Mouse (Mus musculus) lung, postnatal 0 days (tissue): ENCODE data around the gene Pkn1. TPM values are rescaled to one million over a fixed set of nuclear protein-coding genes. Genes with fewer than 3 reads are reported as not detected.
A peak's percentile ranks its signal among the peaks of the same experiment; 100 is the strongest.

Experiments used
- ATAC-seq: fragments of 200-750 bp; cut with Nextera tagmentation; 2 replicates; pipeline ENCODE4 v1.8.0; 2017; ENCODE audit warnings: moderate library complexity
- DNase-seq: peaks from one replicate; pipeline ENCODE4 v3.0.0-alpha.2; 2016; ENCODE audit warnings: low spot score
- H3K27ac ChIP-seq: fragments of 300-500 bp; sonication (generic); 2 replicates; pipeline ENCODE4 v1.5.1; 2014; ENCODE audit warnings: antibody characterized with exemption, mild to moderate bottlenecking, low read length, mixed read lengths
- H3K27me3 ChIP-seq: fragments of 300-500 bp; sonication (generic); replicated peaks from 2 replicates; pipeline ENCODE4 v1.6.1; 2014; ENCODE audit warnings: low read length, mixed read lengths; ENCODE audit not compliant: insufficient read depth
- H3K36me3 ChIP-seq: fragments of 300-500 bp; sonication (generic); 2 replicates; pipeline ENCODE4 v1.6.1; 2014; ENCODE audit warnings: low read length, mixed read lengths; ENCODE audit not compliant: insufficient read depth
- H3K4me1 ChIP-seq: fragments of 300-500 bp; sonication (generic); 2 replicates; pipeline ENCODE4 v1.6.1; 2014; ENCODE audit warnings: antibody characterized with exemption, low read depth, low read length, mixed read lengths; ENCODE audit not compliant: insufficient read depth
- H3K4me2 ChIP-seq: fragments of 300-500 bp; sonication (generic); replicated peaks from 2 replicates; pipeline ENCODE4 v1.6.1; 2014; ENCODE audit warnings: low read depth, mild to moderate bottlenecking, low read length, moderate library complexity, mixed read lengths
- H3K4me3 ChIP-seq: fragments of 300-500 bp; sonication (generic); 2 replicates; pipeline ENCODE4 v1.5.1; 2014; ENCODE audit warnings: low read depth, low read length
- H3K9ac ChIP-seq: fragments of 300-500 bp; sonication (generic); replicated peaks from 2 replicates; pipeline ENCODE4 v1.6.1; 2014; ENCODE audit warnings: low read depth, mild to moderate bottlenecking
- H3K9me3 ChIP-seq: fragments of 300-500 bp; sonication (generic); 2 replicates; pipeline ENCODE4 v1.6.1; 2016; ENCODE audit warnings: low read length, mixed read lengths
- CTCF ChIP-seq: IDR thresholded peaks from 2 replicates; pipeline ENCODE4 v1.5.1; 2016; ENCODE audit warnings: antibody characterized with exemption, mild to moderate bottlenecking
- EP300 ChIP-seq: IDR thresholded peaks from 2 replicates; pipeline ENCODE4 v1.6.1; 2016; ENCODE audit warnings: antibody characterized with exemption, mild to moderate bottlenecking, control low read depth
- WGBS: fragments of 180-500 bp; shearing (Covaris S2); extraction: QIAGEN DNeasy Blood & Tissue Kit; methylation state at CpG from one replicate; pipeline ENCODE4 v1.1.7; 2014; 5-methylcytosine and 5-hydroxymethylcytosine counted together
- polyA plus RNA-seq: library from polyadenylated mRNA; unstranded; fragments of >200 nt; fragmentation: Nextera tagmentation; extraction: Ambion mirVana; gene quantifications from 2 replicates; pipeline ENCODE4 v1.2.1, GENCODE M21; 2015

Pkn1 gene
- polyA plus RNA-seq, 1 experiment from 2014 or later, result 32.2 TPM

- H3K9me3 ChIP-seq, result no peaks in the 10 kb centered on the region
- H3K27ac ChIP-seq, result no peak overlapping the region
- TF ChIP-seq EP300 (no peak), CTCF (no peak)
- ATAC-seq, result no peak
- no peaks in the 10 kb centered on the region for H3K4me1 ChIP-seq
- WGBS, result 84% methylated on average over 2 of the region's 2 CpGs
- no peak overlapping the region for H3K9ac ChIP-seq
- H3K27me3 ChIP-seq, result no peaks in the 10 kb centered on the region
- H3K4me3 ChIP-seq, result no peak overlapping the region
- no peak overlapping the region for H3K4me2 ChIP-seq
- DNase-seq, result no peak
- H3K36me3 ChIP-seq, result peaks cover 43% of the 10 kb centered on the region
Measured at GRCm38 (mm10) chr8:83719048-83719447, 20.1 kb upstream of the Pkn1 start.

- no peaks in the 10 kb centered on the region for H3K9me3 ChIP-seq
- WGBS, result 39% methylated on average over 2 of the region's 2 CpGs
- no peaks in the 10 kb centered on the region for H3K4me1 ChIP-seq
- no peak overlapping the region for H3K4me2 ChIP-seq
- peaks cover 19% of the 10 kb centered on the region for H3K36me3 ChIP-seq
- DNase-seq, result peak; percentile 60
- 0 out of 2 replicates have a peak overlapping the region, but pooled peaks have one; percentile 8 for H3K9ac ChIP-seq
- H3K27ac ChIP-seq, result peak overlapping the region; percentile 35
- no peak for TF ChIP-seq EP300
- no peak for TF ChIP-seq CTCF
- no peak for ATAC-seq
- 0 out of 2 replicates have a peak overlapping the region, but pooled peaks have one; percentile 58 for H3K4me3 ChIP-seq
- no peaks in the 10 kb centered on the region for H3K27me3 ChIP-seq
Measured at GRCm38 (mm10) chr8:83716563-83716962, 17.6 kb upstream of the Pkn1 start.

DNA sequence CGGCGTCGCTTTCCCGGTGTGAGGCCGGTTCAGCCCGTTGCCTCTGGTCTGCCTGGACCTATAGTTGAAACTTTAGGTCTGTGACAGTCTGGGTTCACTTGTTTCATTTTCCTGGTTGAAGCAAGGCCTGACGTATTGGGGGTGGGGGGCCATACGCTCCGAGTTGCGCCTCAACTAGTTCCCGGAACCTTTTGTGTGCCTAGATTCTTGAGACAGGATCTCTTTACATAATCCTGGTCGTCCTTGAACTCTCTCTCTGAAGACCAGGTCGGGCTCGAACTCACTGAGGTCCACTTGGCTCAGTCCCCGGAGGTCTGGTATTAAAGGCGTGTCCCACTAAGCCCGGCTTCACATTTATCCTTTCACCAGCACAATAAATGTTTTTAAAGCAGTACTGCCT lies 16.8 kb upstream of the Pkn1 start:
- TF ChIP-seq EP300 (no peak), CTCF (no peak)
- Histone ChIP-seq H3K9me3 (no peaks in the 10 kb centered on the region), H3K4me3 (peak overlapping the region; percentile 58), H3K4me2 (peak overlapping the region; percentile 81), H3K27me3 (no peaks in the 10 kb centered on the region), H3K27ac (peak overlapping the region; percentile 75), H3K36me3 (peaks cover 11% of the 10 kb centered on the region), H3K4me1 (no peaks in the 10 kb centered on the region), H3K9ac (peak overlapping the region; percentile 50)
- ATAC-seq (no peak), DNase-seq (peak; percentile 11)
- under 1% methylated on average over 17 of the region's 17 CpGs for WGBS

GRCm38 (mm10) chr8:83715031-83715690 lies 16.2 kb upstream of the Pkn1 start, which contains the start of gene Ddx39:
Ddx39 (plus strand) TSS chr8:83715177.
- H3K36me3 ChIP-seq, result peaks cover 5% of the 10 kb centered on the region; the same call in 1 of the 2 replicates
- ATAC-seq (peak; percentile 99), DNase-seq (peak; percentile 100)
- no peaks in the 10 kb centered on the region for H3K4me1 ChIP-seq
- peak within 1 kb of the TSS; percentile 50 for H3K9ac ChIP-seq
- no peaks in the 10 kb centered on the region for H3K27me3 ChIP-seq
- no peaks in the 10 kb centered on the region for H3K9me3 ChIP-seq
- no peak for TF ChIP-seq EP300
- TF ChIP-seq CTCF, result peak; percentile 19; the same call in 1 of the 2 replicates
- H3K27ac ChIP-seq, result peak within 1 kb of the TSS; percentile 75
- WGBS, result 2% methylated on average over 63 of the region's 63 CpGs
- peak within 1 kb of the TSS; percentile 81 for H3K4me2 ChIP-seq
- peak within 1 kb of the TSS; percentile 58 for H3K4me3 ChIP-seq

DNA sequence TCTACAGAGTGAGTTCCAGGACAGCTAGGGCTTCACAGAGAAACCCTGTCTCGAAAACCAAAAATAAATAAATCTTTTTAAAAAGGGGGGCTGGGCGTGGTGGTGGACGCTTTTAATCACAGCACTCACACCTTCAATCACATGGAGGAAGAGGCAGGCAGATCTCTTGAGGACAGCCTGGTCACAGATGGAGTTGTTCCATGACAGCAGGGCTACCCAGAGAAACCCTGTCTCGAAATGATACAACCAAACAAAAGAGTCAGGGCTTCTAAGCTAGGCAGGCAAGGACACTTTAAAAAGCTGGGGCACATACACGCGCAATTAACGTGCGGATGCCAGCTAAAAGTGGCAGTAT lies 15.7 kb upstream of the Pkn1 start:
- ATAC-seq, result no peak
- no peak overlapping the region; the same call in 1 of the 2 replicates for H3K4me2 ChIP-seq
- H3K9ac ChIP-seq, result no peak overlapping the region
- no peaks in the 10 kb centered on the region for H3K27me3 ChIP-seq
- 15% methylated on average over 8 of the region's 8 CpGs for WGBS
- H3K9me3 ChIP-seq, result no peaks in the 10 kb centered on the region
- H3K36me3 ChIP-seq, result no peaks in the 10 kb centered on the region
- no peak overlapping the region for H3K27ac ChIP-seq
- TF ChIP-seq EP300 (peak; percentile 20; the same call in 1 of the 2 replicates), CTCF (no peak)
- no peaks in the 10 kb centered on the region for H3K4me1 ChIP-seq
- H3K4me3 ChIP-seq, result no peak overlapping the region
- DNase-seq, result no peak

- Histone ChIP-seq H3K27me3 (no peaks in the 10 kb centered on the region), H3K36me3 (no peaks in the 10 kb centered on the region), H3K4me2 (no peak overlapping the region), H3K9me3 (no peaks in the 10 kb centered on the region), H3K4me1 (no peaks in the 10 kb centered on the region), H3K4me3 (no peak overlapping the region), H3K9ac (no peak overlapping the region), H3K27ac (no peak overlapping the region)
- TF ChIP-seq CTCF (no peak), EP300 (no peak)
- DNase-seq (no peak), ATAC-seq (no peak)
- WGBS, result 57% methylated on average over 8 of the region's 8 CpGs
Measured at GRCm38 (mm10) chr8:83707554-83707953, 8.6 kb upstream of the Pkn1 start.
